Mouse (Mus musculus): ENCODE data around the gene Sdhaf3. TPM values are rescaled to one million over a fixed set of nuclear protein-coding genes. Genes with fewer than 3 reads are reported as not detected.
"Not testable (repeated sequence)": the region's sequence is repeated elsewhere in the genome, so short reads cannot be mapped to it uniquely, and the experiment has no call there.

Gene Sdhaf3
- total RNA-seq (2022), result 1 to 10 TPM; 4.1 to 5.3 (median 4.9) TPM

- peak; percentile 96 for DNase-seq (ENCODE audit: low spot score)
Observed at GRCm38 (mm10) chr6:6955764-6956561, at the start of gene Sdhaf3. Gene Sdhaf3, plus strand, starts transcription at chr6:6956004.

GRCm38 (mm10) chr6:6909586-6909985 lies 46.2 kb upstream of the Sdhaf3 start:
- peak; percentile 87 for DNase-seq (ENCODE audit: low spot score)

- no peak for DNase-seq (ENCODE audit: low spot score)
Observed at GRCm38 (mm10) chr6:6914304-6914703, 41.5 kb upstream of the Sdhaf3 start.

GRCm38 (mm10) chr6:6914849-6915525 lies 40.8 kb upstream of the Sdhaf3 start:
- peak; percentile 49 for DNase-seq (ENCODE audit: low spot score)

GRCm38 (mm10) chr6:6915526-6915915 lies 40.3 kb upstream of the Sdhaf3 start:
- no peak for DNase-seq (ENCODE audit: low spot score)

- no peak for DNase-seq (ENCODE audit: low spot score)
Observed at GRCm38 (mm10) chr6:6917334-6917733, 38.5 kb upstream of the Sdhaf3 start.

GRCm38 (mm10) chr6:6925264-6925663 lies 30.5 kb upstream of the Sdhaf3 start:
- DNase-seq (ENCODE audit: low spot score), result no peak

- no peak for DNase-seq (ENCODE audit: low spot score)
Observed at GRCm38 (mm10) chr6:6930831-6931230, 25.0 kb upstream of the Sdhaf3 start.

GRCm38 (mm10) chr6:6931507-6931906 lies 24.3 kb upstream of the Sdhaf3 start:
- DNase-seq (ENCODE audit: low spot score), result no peak

- no peak for DNase-seq (ENCODE audit: low spot score)
Observed at GRCm38 (mm10) chr6:6940845-6941244, 15.0 kb upstream of the Sdhaf3 start.

- DNase-seq (ENCODE audit: low spot score), result no peak
Observed at GRCm38 (mm10) chr6:6942813-6943212, 13.0 kb upstream of the Sdhaf3 start.

GRCm38 (mm10) chr6:6947650-6948049 lies 8.2 kb upstream of the Sdhaf3 start:
- DNase-seq (ENCODE audit: low spot score), result no peak

GRCm38 (mm10) chr6:6955395-6955763 lies 425 bp upstream of the Sdhaf3 start:
- DNase-seq (ENCODE audit: low spot score), result no peak

- DNase-seq (ENCODE audit: low spot score), result not testable (repeated sequence)
Observed at GRCm38 (mm10) chr6:6959234-6959633, 3.4 kb downstream of the Sdhaf3 start.

GRCm38 (mm10) chr6:6997226-6997946 lies 41.6 kb downstream of the Sdhaf3 start:
- DNase-seq (ENCODE audit: low spot score), result no peak

- no peak for DNase-seq (ENCODE audit: low spot score)
Observed at GRCm38 (mm10) chr6:6997956-6998355, 42.2 kb downstream of the Sdhaf3 start.

GRCm38 (mm10) chr6:6999015-6999414 lies 43.2 kb downstream of the Sdhaf3 start:
- DNase-seq (ENCODE audit: low spot score), result no peak

GRCm38 (mm10) chr6:7003085-7003484 lies 47.3 kb downstream of the Sdhaf3 start:
- no peak for DNase-seq (ENCODE audit: low spot score)

GRCm38 (mm10) chr6:7004005-7004404 lies 48.2 kb downstream of the Sdhaf3 start:
- DNase-seq (ENCODE audit: low spot score), result no peak

GRCm38 (mm10) chr6:7038087-7038486 lies 82.3 kb downstream of the Sdhaf3 start:
- DNase-seq (ENCODE audit: low spot score), result no peak

- DNase-seq (ENCODE audit: low spot score), result no peak
Observed at GRCm38 (mm10) chr6:7038835-7039234, 83.0 kb downstream of the Sdhaf3 start.

GRCm38 (mm10) chr6:7041912-7042311 lies 86.1 kb downstream of the Sdhaf3 start:
- DNase-seq (ENCODE audit: low spot score), result no peak

All from heart, adult 8-10 months (tissue).